Mouse (Mus musculus): ENCODE data around the gene Nipal4. TPM values are rescaled to one million over a fixed set of nuclear protein-coding genes. Genes with fewer than 3 reads are reported as not detected.
"Not testable (repeated sequence)": the region's sequence is repeated elsewhere in the genome, so short reads cannot be mapped to it uniquely, and the experiment has no call there.

Gene Nipal4
- polyA plus RNA-seq, 1 experiment from 2014 or later, result 3.1 TPM

DNA sequence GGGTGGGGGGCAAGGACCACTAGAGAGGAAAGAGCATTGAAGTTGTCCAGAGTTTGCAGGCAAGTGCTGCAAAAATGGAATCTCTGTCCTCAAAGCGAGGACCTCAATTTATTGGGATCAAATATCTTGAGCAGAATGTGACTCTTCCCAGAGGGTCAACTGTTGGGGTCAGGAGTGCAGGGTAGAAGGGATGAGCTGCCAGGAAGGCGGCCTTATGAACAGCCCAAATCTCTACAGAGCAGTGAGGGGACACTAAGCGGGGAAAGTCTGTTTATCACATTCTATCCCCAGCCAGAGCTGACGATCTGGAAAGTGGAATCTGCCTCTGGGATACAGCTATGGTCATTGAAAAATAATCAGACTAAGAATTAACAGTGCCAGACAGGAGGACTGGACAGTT is 27.9 kb upstream of the Nipal4 start:
- 43% methylated on average over 4 of the region's 4 CpGs for WGBS
- Histone ChIP-seq H3K27ac (peak overlapping the region; percentile 37), H3K4me1 (replicated peaks) (no peaks in the 10 kb centered on the region)

DNA sequence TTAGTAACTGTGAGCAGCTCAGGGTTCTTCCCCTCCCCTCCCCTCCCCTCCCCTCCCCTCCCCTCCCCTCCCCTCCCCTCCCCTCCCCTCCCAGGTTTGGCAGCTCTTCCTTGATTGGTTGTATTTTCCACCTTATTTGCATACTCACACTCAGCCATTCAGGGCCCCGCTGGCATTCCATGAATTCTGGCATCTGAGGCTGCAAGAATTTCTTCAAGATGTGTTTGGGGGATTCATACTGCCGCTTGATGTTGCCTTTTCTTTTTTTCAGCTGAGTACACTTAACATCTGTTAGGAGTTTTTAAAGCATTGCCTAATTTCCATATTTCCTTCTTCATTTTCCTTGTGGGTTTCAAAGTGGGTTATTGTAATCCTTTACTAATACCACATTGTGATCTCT is 22.0 kb upstream of the Nipal4 start:
- Histone ChIP-seq H3K4me2 (replicated peaks) (no peak overlapping the region), H3K9ac (no peak overlapping the region), H3K36me3 (no peaks in the 10 kb centered on the region), H3K27me3 (replicated peaks) (no peaks in the 10 kb centered on the region), H3K4me3 (replicated peaks) (no peak overlapping the region), H3K9me3 (no peaks in the 10 kb centered on the region), H3K27ac (no peak overlapping the region), H3K4me1 (replicated peaks) (0 out of 2 replicates have a peak, but pooled peaks cover 4% of the 10 kb centered on the region)
- 78% methylated on average over 2 of the region's 2 CpGs for WGBS
- ATAC-seq, result no peak

More for the DNA sequence above, 27.9 kb upstream of the Nipal4 start:
- Histone ChIP-seq H3K4me3 (replicated peaks) (no peak overlapping the region), H3K4me2 (replicated peaks) (no peak overlapping the region), H3K9me3 (no peaks in the 10 kb centered on the region), H3K9ac (no peak overlapping the region), H3K36me3 (no peaks in the 10 kb centered on the region), H3K27me3 (replicated peaks) (no peaks in the 10 kb centered on the region)
- peak; percentile 41; the same call in 1 of the 2 replicates for ATAC-seq

DNA sequence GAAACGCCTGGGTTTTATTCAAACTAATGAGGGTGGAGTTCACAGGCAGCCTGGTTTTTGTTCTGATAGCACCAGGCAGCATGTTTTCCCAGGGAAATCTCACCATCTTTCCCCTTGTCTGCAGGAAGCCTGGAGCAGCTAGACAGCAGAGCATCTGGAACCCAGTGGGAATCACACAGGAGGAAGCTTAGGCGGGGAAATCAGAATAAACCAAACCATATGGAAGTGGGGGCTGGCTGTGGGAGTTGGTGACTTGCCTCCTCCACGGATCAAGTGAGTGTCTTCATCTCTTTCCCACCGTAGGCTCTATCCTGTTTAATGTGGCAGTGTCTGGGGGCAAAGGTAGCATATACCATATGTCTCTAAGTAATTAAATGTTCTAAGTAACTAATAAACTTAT is 19.2 kb upstream of the Nipal4 start:
- Histone ChIP-seq H3K27ac (0 out of 2 replicates have a peak overlapping the region, but pooled peaks have one; percentile 27), H3K9ac (no peak overlapping the region)
- 25% methylated on average over 4 of the region's 4 CpGs for WGBS

DNA sequence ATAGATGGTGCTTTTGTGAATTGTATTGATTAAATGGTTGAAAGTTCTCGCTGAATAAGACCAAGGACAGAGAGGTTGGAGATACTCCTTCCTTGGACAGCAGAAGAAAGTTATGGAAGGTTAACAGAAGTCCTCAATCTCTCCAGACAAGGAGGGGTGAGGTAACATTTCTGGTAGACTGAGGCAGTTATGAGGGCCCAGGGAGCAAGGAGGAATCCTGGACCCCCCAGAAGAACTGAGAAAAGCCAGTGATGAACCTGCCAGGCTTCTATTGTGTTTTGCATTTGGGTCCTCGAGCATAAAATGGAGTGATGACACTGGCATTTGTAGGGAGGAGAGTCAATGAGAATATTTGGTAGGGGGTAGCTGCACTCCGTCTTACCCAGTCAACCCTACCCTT is 18.6 kb upstream of the Nipal4 start:
- H3K36me3 ChIP-seq, result no peaks in the 10 kb centered on the region
- H3K4me2 ChIP-seq (replicated peaks), result no peak overlapping the region
- WGBS, result 76% methylated on average over 3 of the region's 3 CpGs
- ATAC-seq, result no peak
- no peak overlapping the region for H3K27ac ChIP-seq
- H3K4me3 ChIP-seq (replicated peaks), result no peak overlapping the region
- H3K9ac ChIP-seq, result no peak overlapping the region
- H3K27me3 ChIP-seq (replicated peaks), result no peaks in the 10 kb centered on the region
- H3K4me1 ChIP-seq (replicated peaks), result 0 out of 2 replicates have a peak, but pooled peaks cover 4% of the 10 kb centered on the region
- no peaks in the 10 kb centered on the region for H3K9me3 ChIP-seq

More for the DNA sequence above, 19.2 kb upstream of the Nipal4 start:
- ATAC-seq, result no peak
- no peaks in the 10 kb centered on the region for H3K36me3 ChIP-seq
- no peaks in the 10 kb centered on the region for H3K9me3 ChIP-seq
- no peak overlapping the region for H3K4me3 ChIP-seq (replicated peaks)
- H3K27me3 ChIP-seq (replicated peaks), result no peaks in the 10 kb centered on the region
- no peak overlapping the region for H3K4me2 ChIP-seq (replicated peaks)
- 0 out of 2 replicates have a peak, but pooled peaks cover 4% of the 10 kb centered on the region for H3K4me1 ChIP-seq (replicated peaks)

DNA sequence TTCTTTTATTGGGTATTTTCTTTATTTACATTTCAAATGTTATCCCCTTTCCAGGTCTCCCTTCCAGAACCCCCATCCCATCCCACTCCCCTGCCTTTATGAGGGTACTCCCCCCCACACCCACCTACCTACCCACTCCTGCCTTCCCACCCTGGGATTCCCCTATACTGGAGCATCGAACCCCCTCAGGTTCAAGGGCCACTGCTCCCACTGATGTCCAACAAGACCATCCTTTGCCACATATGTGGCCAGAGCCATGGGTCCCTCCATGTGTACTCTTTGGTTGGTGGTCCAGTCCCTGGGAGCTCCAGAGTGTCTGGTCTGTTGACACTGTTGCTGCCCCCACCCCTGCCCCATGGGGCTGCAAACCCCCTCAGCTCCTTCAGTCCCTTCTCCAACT is 15.7 kb upstream of the Nipal4 start:
- not testable (repeated sequence) for H3K4me1 ChIP-seq (replicated peaks); H3K27ac ChIP-seq; ATAC-seq; H3K9me3 ChIP-seq; H3K4me2 ChIP-seq (replicated peaks); H3K9ac ChIP-seq; H3K4me3 ChIP-seq (replicated peaks); H3K27me3 ChIP-seq (replicated peaks); H3K36me3 ChIP-seq
- WGBS, result 83% methylated on average over 1 of the region's 1 CpGs

DNA sequence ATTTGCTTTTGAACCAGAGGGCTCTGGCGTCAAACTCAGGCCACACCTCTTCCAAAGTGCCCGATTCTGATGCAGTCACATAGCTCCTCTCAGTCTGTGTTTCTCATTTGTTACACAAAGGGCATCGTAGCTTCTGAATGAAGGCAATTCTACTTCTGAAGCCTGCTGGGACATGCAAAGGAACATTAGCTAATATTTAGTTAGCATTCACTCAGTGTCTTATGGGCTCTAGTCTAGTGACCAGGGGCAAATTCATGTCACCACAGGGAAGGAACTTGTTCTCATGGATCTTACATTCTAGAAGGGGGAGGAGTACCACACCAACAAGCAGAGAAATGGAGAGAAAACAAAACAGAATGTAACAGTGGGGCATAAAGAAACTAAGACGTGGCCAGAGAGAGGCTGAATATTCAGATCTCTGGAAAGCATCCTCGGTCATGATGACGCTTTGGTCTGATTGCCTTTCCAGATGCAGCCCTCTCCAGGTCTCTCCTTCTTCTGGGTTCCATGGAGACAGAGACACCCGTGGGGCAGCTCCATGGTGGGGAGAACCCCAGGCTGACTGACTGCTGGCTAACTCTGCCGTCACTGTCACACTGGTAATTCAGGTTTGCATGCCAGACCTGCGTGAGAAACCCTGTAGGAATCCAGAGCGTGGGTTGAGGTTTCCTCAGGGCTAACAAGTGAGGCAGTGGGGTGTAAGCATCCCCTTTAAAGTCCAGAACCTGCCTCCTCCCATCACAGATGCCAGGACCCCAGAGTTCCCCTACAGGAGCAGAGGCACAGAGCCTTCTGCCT is 11.1 kb upstream of the Nipal4 start:
- 75% methylated on average over 10 of the region's 10 CpGs for WGBS
- H3K4me3 ChIP-seq (replicated peaks), result no peak overlapping the region
- ATAC-seq, result no peak
- no peak overlapping the region for H3K9ac ChIP-seq
- H3K27ac ChIP-seq, result no peak overlapping the region
- no peaks in the 10 kb centered on the region for H3K36me3 ChIP-seq
- no peaks in the 10 kb centered on the region for H3K27me3 ChIP-seq (replicated peaks)
- no peaks in the 10 kb centered on the region for H3K9me3 ChIP-seq
- H3K4me2 ChIP-seq (replicated peaks), result no peak overlapping the region
- H3K4me1 ChIP-seq (replicated peaks), result no peaks in the 10 kb centered on the region

DNA sequence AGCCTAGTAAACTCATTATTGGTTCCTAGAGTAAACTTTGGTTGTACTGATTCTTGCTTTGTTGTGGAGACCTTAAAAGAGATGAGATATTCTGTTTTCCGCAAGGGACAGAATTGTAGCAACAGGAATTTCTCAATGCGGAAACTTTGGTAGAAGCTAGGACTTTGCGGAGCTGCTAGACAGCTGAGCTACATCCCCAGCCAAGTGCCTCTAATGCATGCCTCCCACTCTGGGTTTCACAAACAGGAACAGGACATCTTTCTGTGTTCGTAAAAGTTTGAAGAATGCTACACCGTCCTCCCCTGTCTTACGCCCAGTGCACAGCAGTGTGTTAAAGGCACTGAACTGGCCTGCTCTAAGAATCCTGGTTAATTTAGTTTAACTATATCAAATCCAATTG is 9.8 kb upstream of the Nipal4 start:
- Histone ChIP-seq H3K9me3 (no peaks in the 10 kb centered on the region), H3K9ac (no peak overlapping the region), H3K4me3 (replicated peaks) (no peak overlapping the region), H3K27me3 (replicated peaks) (no peaks in the 10 kb centered on the region), H3K36me3 (no peaks in the 10 kb centered on the region), H3K4me1 (replicated peaks) (no peaks in the 10 kb centered on the region), H3K4me2 (replicated peaks) (no peak overlapping the region), H3K27ac (no peak overlapping the region)
- WGBS, result 79% methylated on average over 6 of the region's 6 CpGs
- no peak for ATAC-seq

DNA sequence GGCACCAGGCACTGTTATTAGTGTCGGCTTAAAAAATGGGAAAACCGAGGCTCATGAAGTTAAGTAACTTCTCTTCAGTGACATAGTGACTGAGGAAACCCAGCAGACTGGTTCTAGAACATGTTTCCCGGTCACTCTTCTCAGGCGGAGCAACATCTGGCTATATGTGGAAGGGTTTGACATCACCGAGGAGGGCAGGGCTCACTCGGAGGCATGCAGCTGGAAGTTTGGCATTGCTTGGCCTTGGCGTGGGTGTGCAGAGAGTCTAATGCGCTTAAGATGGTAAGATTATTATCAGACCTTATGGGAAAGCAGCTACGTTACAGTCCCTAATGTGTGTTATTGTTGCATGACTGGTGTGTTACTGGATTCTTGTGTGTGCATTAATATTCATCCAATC is 5.8 kb upstream of the Nipal4 start:
- Histone ChIP-seq H3K4me2 (replicated peaks) (no peak overlapping the region), H3K27me3 (replicated peaks) (no peaks in the 10 kb centered on the region), H3K4me3 (replicated peaks) (no peak overlapping the region), H3K36me3 (no peaks in the 10 kb centered on the region), H3K4me1 (replicated peaks) (no peaks in the 10 kb centered on the region), H3K9ac (no peak overlapping the region), H3K27ac (no peak overlapping the region), H3K9me3 (no peaks in the 10 kb centered on the region)
- ATAC-seq, result no peak
- WGBS, result 92% methylated on average over 9 of the region's 9 CpGs

DNA sequence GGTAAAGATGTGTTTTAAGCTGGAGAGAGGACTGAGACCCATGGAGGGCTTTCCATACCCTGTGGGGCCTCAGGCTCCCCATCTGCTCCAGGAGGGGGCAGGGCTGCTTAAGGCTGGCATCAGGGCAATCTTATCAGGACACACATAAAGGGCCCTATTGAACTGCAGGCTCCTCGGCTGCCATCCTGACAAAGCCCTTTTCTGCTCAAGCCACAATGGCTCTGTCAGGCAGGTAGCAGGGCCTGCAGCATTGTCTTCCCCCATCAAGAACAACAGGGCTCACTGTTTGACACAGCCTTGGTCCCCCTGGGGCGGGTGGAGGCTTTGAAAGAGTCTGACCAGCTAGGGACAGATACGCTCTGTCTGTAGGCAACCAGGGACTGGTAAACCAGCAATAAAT is 3.6 kb upstream of the Nipal4 start:
- H3K27me3 ChIP-seq (replicated peaks), result 0 out of 2 replicates have a peak, but pooled peaks cover 5% of the 10 kb centered on the region
- 54% methylated on average over 3 of the region's 3 CpGs for WGBS
- no peak overlapping the region for H3K4me3 ChIP-seq (replicated peaks)
- H3K4me1 ChIP-seq (replicated peaks), result no peaks in the 10 kb centered on the region
- no peak overlapping the region for H3K4me2 ChIP-seq (replicated peaks)
- no peak for ATAC-seq
- H3K9ac ChIP-seq, result no peak overlapping the region
- H3K9me3 ChIP-seq, result no peaks in the 10 kb centered on the region
- H3K36me3 ChIP-seq, result no peaks in the 10 kb centered on the region
- no peak overlapping the region for H3K27ac ChIP-seq

DNA sequence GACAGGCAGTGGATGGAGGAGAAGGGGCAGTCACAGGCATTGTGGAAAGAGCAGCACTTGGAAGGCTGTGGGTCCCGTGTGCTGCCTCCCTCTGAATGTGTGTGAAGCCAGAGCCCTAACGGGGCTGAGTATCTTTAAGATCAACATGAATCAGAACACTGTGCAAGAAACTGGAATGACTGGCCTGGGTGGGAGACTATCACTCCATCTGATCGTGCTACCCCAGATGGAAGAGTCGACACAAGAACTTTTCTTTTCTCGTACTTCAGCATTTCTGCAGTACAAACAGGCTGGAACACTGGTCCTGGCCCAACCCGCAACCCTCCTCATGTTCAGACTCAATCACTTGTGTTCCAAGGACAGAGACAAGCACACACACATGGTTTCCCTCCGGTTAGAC is 2.2 kb upstream of the Nipal4 start:
- 92% methylated on average over 7 of the region's 7 CpGs for WGBS
- no peak for ATAC-seq
- Histone ChIP-seq H3K4me3 (replicated peaks) (no peak overlapping the region), H3K4me1 (replicated peaks) (no peaks in the 10 kb centered on the region), H3K27ac (no peak overlapping the region), H3K9ac (no peak overlapping the region), H3K9me3 (no peaks in the 10 kb centered on the region), H3K4me2 (replicated peaks) (no peak overlapping the region), H3K36me3 (no peaks in the 10 kb centered on the region), H3K27me3 (replicated peaks) (0 out of 2 replicates have a peak, but pooled peaks cover 5% of the 10 kb centered on the region)

DNA sequence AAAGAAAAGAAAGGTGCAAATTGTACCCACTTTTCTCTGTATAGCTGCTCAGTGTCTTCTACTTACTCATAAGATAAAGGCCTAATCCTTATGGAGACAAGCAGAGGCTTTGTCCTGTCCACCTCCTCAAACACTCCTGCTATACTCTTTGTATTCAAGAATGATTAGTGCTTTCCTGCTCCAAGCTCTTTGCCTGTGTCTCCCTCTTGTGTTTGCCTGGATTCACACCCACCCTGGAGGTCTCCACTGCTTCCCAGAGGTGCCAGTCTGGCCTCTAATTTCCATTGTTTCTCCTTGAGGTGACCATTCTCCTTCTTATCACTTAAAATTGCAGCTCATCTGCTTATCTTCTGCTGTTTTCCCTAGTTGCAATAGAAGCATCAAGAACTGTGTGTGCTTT is 8.8 kb downstream of the Nipal4 start:
- H3K4me3 ChIP-seq (replicated peaks), result no peak overlapping the region
- no peak for ATAC-seq
- H3K9me3 ChIP-seq, result no peaks in the 10 kb centered on the region
- no peaks in the 10 kb centered on the region for H3K4me1 ChIP-seq (replicated peaks)
- no peaks in the 10 kb centered on the region for H3K27me3 ChIP-seq (replicated peaks)
- H3K27ac ChIP-seq, result no peak overlapping the region
- H3K9ac ChIP-seq, result no peak overlapping the region
- H3K36me3 ChIP-seq, result no peaks in the 10 kb centered on the region
- no peak overlapping the region for H3K4me2 ChIP-seq (replicated peaks)

DNA sequence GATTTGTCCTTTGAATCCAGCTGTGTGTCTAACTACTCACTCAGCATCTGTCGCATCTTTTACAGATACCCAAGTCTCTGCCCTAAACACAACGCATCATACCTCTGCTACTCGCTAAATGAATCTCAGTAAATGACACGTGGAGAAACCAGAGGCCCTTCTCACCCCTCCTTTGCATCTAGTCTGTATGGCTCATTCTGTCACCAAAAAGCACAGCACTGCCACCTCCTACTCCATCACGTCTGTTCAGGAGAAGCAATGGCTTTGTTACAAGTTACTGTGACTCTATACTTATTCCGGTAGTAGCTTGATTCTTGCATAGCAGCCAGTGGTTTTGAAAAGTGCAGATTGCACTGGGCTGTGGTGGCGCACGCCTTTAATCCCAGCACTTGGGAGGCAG is 9.4 kb downstream of the Nipal4 start:
- Histone ChIP-seq H3K9ac (no peak overlapping the region), H3K4me2 (replicated peaks) (no peak overlapping the region), H3K4me1 (replicated peaks) (no peaks in the 10 kb centered on the region), H3K4me3 (replicated peaks) (no peak overlapping the region), H3K27me3 (replicated peaks) (no peaks in the 10 kb centered on the region), H3K9me3 (no peaks in the 10 kb centered on the region), H3K27ac (no peak overlapping the region), H3K36me3 (no peaks in the 10 kb centered on the region)
- ATAC-seq, result no peak
- WGBS, result 84% methylated on average over 8 of the region's 8 CpGs

DNA sequence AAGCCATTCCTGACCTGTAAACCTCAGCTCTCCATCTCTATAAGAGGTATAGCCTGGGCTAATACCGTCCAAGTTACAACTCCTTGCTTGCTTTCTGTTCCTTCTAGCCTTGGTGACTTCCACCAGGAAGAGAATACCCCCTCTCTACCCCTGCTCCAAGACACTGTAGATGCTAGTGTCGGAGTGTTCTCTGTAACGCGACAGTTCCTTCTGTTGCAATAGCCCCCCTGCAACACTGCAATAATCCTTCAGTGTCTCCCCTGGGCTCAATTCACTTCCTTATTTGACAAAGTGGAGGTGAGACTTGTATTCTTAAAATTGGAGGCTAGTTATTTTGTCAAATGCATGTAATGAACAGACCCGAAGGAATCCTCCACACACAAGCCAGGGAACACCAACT is 19.7 kb downstream of the Nipal4 start:
- peaks cover 4% of the 10 kb centered on the region; the same call in 1 of the 2 replicates for H3K36me3 ChIP-seq
- ATAC-seq, result no peak
- 94% methylated on average over 5 of the region's 5 CpGs for WGBS

More for the DNA sequence above, 19.7 kb downstream of the Nipal4 start:
- Histone ChIP-seq H3K9ac (no peak overlapping the region), H3K4me2 (replicated peaks) (no peak overlapping the region), H3K4me3 (replicated peaks) (no peak overlapping the region), H3K9me3 (no peaks in the 10 kb centered on the region), H3K4me1 (replicated peaks) (no peaks in the 10 kb centered on the region), H3K27me3 (replicated peaks) (no peaks in the 10 kb centered on the region), H3K27ac (0 out of 2 replicates have a peak overlapping the region, but pooled peaks have one; percentile 7)

Measured in intestine, embryonic 15.5 days (tissue).